Mouse (Mus musculus): ENCODE data around the gene Psmb6. TPM values are rescaled to one million over a fixed set of nuclear protein-coding genes. Genes with fewer than 3 reads are reported as not detected.

The Psmb6 gene
- polyA plus RNA-seq, 1 experiment = 398 TPM

GRCm38 (mm10) chr11:70502018-70502417, 23.1 kb upstream of the Psmb6 start:
- H3K27ac ChIP-seq (ENCODE audit: insufficient read depth, low read depth, low read length) = no peak overlapping the region
- WGBS = 81% methylated on average over 3 of the region's 3 CpGs
- no peak for DNase-seq

GRCm38 (mm10) chr11:70504970-70505369, 20.2 kb upstream of the Psmb6 start, which contains the start of gene Tm4sf5:
Gene Tm4sf5, plus strand, starts transcription at chr11:70505244.
- no peaks in the 10 kb centered on the region for H3K36me3 ChIP-seq (ENCODE audit: control insufficient read depth, insufficient read depth, low read length)
- TF ChIP-seq POLR2A (IDR thresholded peaks at IDR 0.05; ENCODE audit: low read depth, low read length) = no peak
- no peak for TF ChIP-seq CTCF (conservative IDR thresholded peaks at IDR 0.05; ENCODE audit: insufficient read depth, insufficient read length, low read depth, low read length)
- 75% methylated on average over 9 of the region's 9 CpGs for WGBS
- no peaks in the 10 kb centered on the region; the same call in 1 of the 2 replicates for H3K4me1 ChIP-seq (ENCODE audit: control insufficient read depth, insufficient read depth, low read length)
- H3K27me3 ChIP-seq (replicated peaks; ENCODE audit: control insufficient read depth, insufficient read depth, low read length) = no peaks in the 10 kb centered on the region
- H3K4me3 ChIP-seq (ENCODE audit: insufficient read depth, low read depth, low read length) = no peak within 1 kb of the TSS
- H3K27ac ChIP-seq (ENCODE audit: insufficient read depth, low read depth, low read length) = no peak within 1 kb of the TSS
- DNase-seq = no peak

More at GRCm38 (mm10) chr11:70502018-70502417, 23.1 kb upstream of the Psmb6 start:
- TF ChIP-seq CTCF (conservative IDR thresholded peaks at IDR 0.05; ENCODE audit: insufficient read depth, insufficient read length, low read depth, low read length) = no peak
- TF ChIP-seq POLR2A (IDR thresholded peaks at IDR 0.05; ENCODE audit: low read depth, low read length) = no peak
- Histone ChIP-seq H3K36me3 (ENCODE audit: control insufficient read depth, insufficient read depth, low read length) (no peaks in the 10 kb centered on the region), H3K27me3 (replicated peaks; ENCODE audit: control insufficient read depth, insufficient read depth, low read length) (no peaks in the 10 kb centered on the region), H3K4me1 (ENCODE audit: control insufficient read depth, insufficient read depth, low read length) (no peaks in the 10 kb centered on the region; the same call in 1 of the 2 replicates), H3K4me3 (ENCODE audit: insufficient read depth, low read depth, low read length) (no peak overlapping the region)

- peak; percentile 84 for DNase-seq
- H3K27ac ChIP-seq (ENCODE audit: insufficient read depth, low read depth, low read length) = no peak overlapping the region
- H3K4me3 ChIP-seq (ENCODE audit: insufficient read depth, low read depth, low read length) = no peak overlapping the region
These were observed 18.8 kb upstream of the Psmb6 start for GRCm38 (mm10) chr11:70506385-70506784.

GRCm38 (mm10) chr11:70506962-70507515, 18.1 kb upstream of the Psmb6 start:
- no peak for TF ChIP-seq CTCF (conservative IDR thresholded peaks at IDR 0.05; ENCODE audit: insufficient read depth, insufficient read length, low read depth, low read length)
- TF ChIP-seq POLR2A (IDR thresholded peaks at IDR 0.05; ENCODE audit: low read depth, low read length) = no peak
- 77% methylated on average over 7 of the region's 7 CpGs for WGBS

More at GRCm38 (mm10) chr11:70506385-70506784, 18.8 kb upstream of the Psmb6 start:
- no peak for TF ChIP-seq POLR2A (IDR thresholded peaks at IDR 0.05; ENCODE audit: low read depth, low read length)
- peak; percentile 87 for TF ChIP-seq CTCF (conservative IDR thresholded peaks at IDR 0.05; ENCODE audit: insufficient read depth, insufficient read length, low read depth, low read length)
- no peaks in the 10 kb centered on the region for H3K36me3 ChIP-seq (ENCODE audit: control insufficient read depth, insufficient read depth, low read length)
- no peaks in the 10 kb centered on the region for H3K4me1 ChIP-seq (ENCODE audit: control insufficient read depth, insufficient read depth, low read length)
- 16% methylated on average over 4 of the region's 4 CpGs for whole genome bisulfite sequencing
- no peaks in the 10 kb centered on the region for H3K27me3 ChIP-seq (replicated peaks; ENCODE audit: control insufficient read depth, insufficient read depth, low read length)

GRCm38 (mm10) chr11:70509753-70510564, 15.2 kb upstream of the Psmb6 start:
- H3K4me3 ChIP-seq (ENCODE audit: insufficient read depth, low read depth, low read length) = no peak overlapping the region
- TF ChIP-seq CTCF (conservative IDR thresholded peaks at IDR 0.05; ENCODE audit: insufficient read depth, insufficient read length, low read depth, low read length) = peak; percentile 86
- no peak for TF ChIP-seq POLR2A (IDR thresholded peaks at IDR 0.05; ENCODE audit: low read depth, low read length)
- WGBS = 14% methylated on average over 19 of the region's 19 CpGs
- no peaks in the 10 kb centered on the region for H3K27me3 ChIP-seq (replicated peaks; ENCODE audit: control insufficient read depth, insufficient read depth, low read length)
- peak; percentile 49 for DNase-seq
- H3K27ac ChIP-seq (ENCODE audit: insufficient read depth, low read depth, low read length) = no peak overlapping the region
- no peaks in the 10 kb centered on the region for H3K4me1 ChIP-seq (ENCODE audit: control insufficient read depth, insufficient read depth, low read length)
- H3K36me3 ChIP-seq (ENCODE audit: control insufficient read depth, insufficient read depth, low read length) = no peaks in the 10 kb centered on the region

More at GRCm38 (mm10) chr11:70506962-70507515, 18.1 kb upstream of the Psmb6 start:
- H3K4me3 ChIP-seq (ENCODE audit: insufficient read depth, low read depth, low read length) = no peak overlapping the region
- no peaks in the 10 kb centered on the region for H3K4me1 ChIP-seq (ENCODE audit: control insufficient read depth, insufficient read depth, low read length)
- no peaks in the 10 kb centered on the region for H3K36me3 ChIP-seq (ENCODE audit: control insufficient read depth, insufficient read depth, low read length)
- no peak overlapping the region for H3K27ac ChIP-seq (ENCODE audit: insufficient read depth, low read depth, low read length)
- no peak for DNase-seq
- H3K27me3 ChIP-seq (replicated peaks; ENCODE audit: control insufficient read depth, insufficient read depth, low read length) = no peaks in the 10 kb centered on the region

GRCm38 (mm10) chr11:70511242-70511641, 13.9 kb upstream of the Psmb6 start:
- Histone ChIP-seq H3K27me3 (replicated peaks; ENCODE audit: control insufficient read depth, insufficient read depth, low read length) (no peaks in the 10 kb centered on the region), H3K27ac (ENCODE audit: insufficient read depth, low read depth, low read length) (no peak overlapping the region), H3K4me1 (ENCODE audit: control insufficient read depth, insufficient read depth, low read length) (no peaks in the 10 kb centered on the region), H3K4me3 (ENCODE audit: insufficient read depth, low read depth, low read length) (no peak overlapping the region), H3K36me3 (ENCODE audit: control insufficient read depth, insufficient read depth, low read length) (no peaks in the 10 kb centered on the region)
- WGBS = 55% methylated on average over 2 of the region's 2 CpGs
- no peak for TF ChIP-seq POLR2A (IDR thresholded peaks at IDR 0.05; ENCODE audit: low read depth, low read length)
- TF ChIP-seq CTCF (conservative IDR thresholded peaks at IDR 0.05; ENCODE audit: insufficient read depth, insufficient read length, low read depth, low read length) = no peak
- no peak for DNase-seq

GRCm38 (mm10) chr11:70511825-70512224, 13.3 kb upstream of the Psmb6 start:
- WGBS = 91% methylated on average over 7 of the region's 7 CpGs
- no peak overlapping the region for H3K4me3 ChIP-seq (ENCODE audit: insufficient read depth, low read depth, low read length)
- no peak for DNase-seq
- H3K27me3 ChIP-seq (replicated peaks; ENCODE audit: control insufficient read depth, insufficient read depth, low read length) = no peaks in the 10 kb centered on the region
- H3K36me3 ChIP-seq (ENCODE audit: control insufficient read depth, insufficient read depth, low read length) = no peaks in the 10 kb centered on the region
- H3K4me1 ChIP-seq (ENCODE audit: control insufficient read depth, insufficient read depth, low read length) = no peaks in the 10 kb centered on the region
- no peak overlapping the region for H3K27ac ChIP-seq (ENCODE audit: insufficient read depth, low read depth, low read length)
- TF ChIP-seq POLR2A (IDR thresholded peaks at IDR 0.05; ENCODE audit: low read depth, low read length) (no peak), CTCF (conservative IDR thresholded peaks at IDR 0.05; ENCODE audit: insufficient read depth, insufficient read length, low read depth, low read length) (no peak)
